Mouse (Mus musculus): Measurements from ENCODE around the gene Gdnf. TPM values are rescaled to one million over a fixed set of nuclear protein-coding genes. Genes with fewer than 3 reads are reported as not detected.

Gene Gdnf
- polyA plus RNA-seq, 1 experiment from 2014 or later = 2.2 TPM

GRCm38 (mm10) chr15:7815521-7815944 lies 4.9 kb downstream of the Gdnf start:
- Histone ChIP-seq H3K9ac (peak overlapping the region; percentile 39; the same call in 1 of the 2 replicates), H3K27me3 (replicated peaks) (peaks cover 46% of the 10 kb centered on the region), H3K4me2 (replicated peaks) (peak overlapping the region; percentile 89), H3K36me3 (no peaks in the 10 kb centered on the region), H3K27ac (peak overlapping the region; percentile 14; the same call in 1 of the 2 replicates), H3K9me3 (no peaks in the 10 kb centered on the region), H3K4me1 (replicated peaks) (peaks cover 21% of the 10 kb centered on the region), H3K4me3 (replicated peaks) (peak overlapping the region; percentile 33)
- no peak for ATAC-seq
- WGBS = 5% methylated on average over 36 of the region's 36 CpGs

- Histone ChIP-seq H3K9ac (no peak overlapping the region), H3K4me3 (replicated peaks) (no peak overlapping the region), H3K27ac (no peak overlapping the region), H3K9me3 (no peaks in the 10 kb centered on the region), H3K27me3 (replicated peaks) (no peaks in the 10 kb centered on the region), H3K4me2 (replicated peaks) (no peak overlapping the region), H3K36me3 (no peaks in the 10 kb centered on the region), H3K4me1 (replicated peaks) (peaks cover 5% of the 10 kb centered on the region; the same call in 1 of the 2 replicates)
- WGBS = 63% methylated on average over 6 of the region's 6 CpGs
- ATAC-seq = no peak
Observed at GRCm38 (mm10) chr15:7823886-7824285, 13.2 kb downstream of the Gdnf start.

GRCm38 (mm10) chr15:7825530-7825929 lies 14.9 kb downstream of the Gdnf start:
- Histone ChIP-seq H3K4me2 (replicated peaks) (no peak overlapping the region), H3K4me3 (replicated peaks) (no peak overlapping the region), H3K9ac (no peak overlapping the region), H3K9me3 (no peaks in the 10 kb centered on the region), H3K36me3 (no peaks in the 10 kb centered on the region), H3K27ac (no peak overlapping the region), H3K4me1 (replicated peaks) (peaks cover 5% of the 10 kb centered on the region; the same call in 1 of the 2 replicates), H3K27me3 (replicated peaks) (no peaks in the 10 kb centered on the region)
- ATAC-seq = peak; percentile 74
- 42% methylated on average over 6 of the region's 6 CpGs for WGBS

GRCm38 (mm10) chr15:7835404-7835803 lies 24.8 kb downstream of the Gdnf start:
- Histone ChIP-seq H3K4me3 (replicated peaks) (no peak overlapping the region), H3K27me3 (replicated peaks) (no peaks in the 10 kb centered on the region), H3K9me3 (no peaks in the 10 kb centered on the region), H3K4me1 (replicated peaks) (no peaks in the 10 kb centered on the region), H3K27ac (no peak overlapping the region), H3K9ac (no peak overlapping the region), H3K36me3 (no peaks in the 10 kb centered on the region), H3K4me2 (replicated peaks) (no peak overlapping the region)
- 83% methylated on average over 9 of the region's 9 CpGs for WGBS
- ATAC-seq = no peak

- no peaks in the 10 kb centered on the region for H3K4me1 ChIP-seq (replicated peaks)
- 62% methylated on average over 8 of the region's 8 CpGs for WGBS
- no peak overlapping the region for H3K4me2 ChIP-seq (replicated peaks)
- no peaks in the 10 kb centered on the region for H3K9me3 ChIP-seq
- no peak overlapping the region for H3K9ac ChIP-seq
- no peaks in the 10 kb centered on the region for H3K27me3 ChIP-seq (replicated peaks)
- H3K4me3 ChIP-seq (replicated peaks) = no peak overlapping the region
- no peak overlapping the region for H3K27ac ChIP-seq
- ATAC-seq = no peak
- no peaks in the 10 kb centered on the region for H3K36me3 ChIP-seq
Observed at GRCm38 (mm10) chr15:7838060-7838920, 27.6 kb downstream of the Gdnf start.

DNA sequence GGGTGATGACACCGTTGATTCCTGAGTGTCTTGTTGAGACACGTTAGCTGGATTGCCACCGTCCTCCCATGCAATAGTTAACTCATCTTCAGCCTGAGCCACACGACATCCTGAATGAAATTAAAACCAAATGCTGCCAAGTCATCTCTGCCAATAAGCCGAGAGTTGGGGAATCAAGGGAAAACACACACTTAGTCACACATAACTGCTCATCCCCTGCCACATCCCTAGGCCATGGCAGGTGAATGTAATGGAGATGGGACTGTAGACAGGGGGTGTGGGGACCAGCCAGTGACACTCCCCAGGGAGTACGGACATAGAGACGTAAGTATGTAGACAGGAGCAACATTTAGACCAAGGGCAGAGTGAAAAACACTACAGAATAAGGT lies 28.3 kb downstream of the Gdnf start:
- no peaks in the 10 kb centered on the region for H3K9me3 ChIP-seq
- no peak overlapping the region for H3K4me3 ChIP-seq (replicated peaks)
- H3K4me2 ChIP-seq (replicated peaks) = no peak overlapping the region
- H3K36me3 ChIP-seq = no peaks in the 10 kb centered on the region
- no peak overlapping the region for H3K9ac ChIP-seq
- H3K27me3 ChIP-seq (replicated peaks) = no peaks in the 10 kb centered on the region
- H3K4me1 ChIP-seq (replicated peaks) = no peaks in the 10 kb centered on the region
- H3K27ac ChIP-seq = 0 out of 2 replicates have a peak overlapping the region, but pooled peaks have one; percentile 6
- WGBS = 67% methylated on average over 7 of the region's 7 CpGs
- ATAC-seq = no peak

DNA sequence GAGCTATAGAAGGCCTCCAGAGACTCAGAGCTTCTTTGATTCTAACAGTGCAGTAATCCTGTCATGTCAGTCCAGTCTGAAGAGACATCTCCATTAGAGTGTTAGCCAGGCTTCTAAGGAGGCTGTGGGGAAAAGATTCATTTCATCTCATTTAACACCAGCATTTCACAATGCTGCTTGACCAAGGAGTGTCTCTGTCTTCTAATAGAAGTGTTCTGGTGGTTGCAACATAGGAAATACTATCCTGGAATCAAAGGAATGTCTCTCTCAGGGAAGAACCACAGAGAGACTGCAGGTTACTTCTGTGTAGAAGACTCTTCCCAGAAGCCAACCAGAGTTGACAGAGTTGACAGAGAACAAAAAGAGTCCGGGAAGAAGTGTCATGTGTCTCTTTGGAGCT lies 31.0 kb downstream of the Gdnf start:
- Histone ChIP-seq H3K27ac (no peak overlapping the region), H3K27me3 (replicated peaks) (no peaks in the 10 kb centered on the region), H3K4me3 (replicated peaks) (no peak overlapping the region), H3K4me1 (replicated peaks) (no peaks in the 10 kb centered on the region), H3K4me2 (replicated peaks) (no peak overlapping the region), H3K9ac (no peak overlapping the region), H3K36me3 (no peaks in the 10 kb centered on the region), H3K9me3 (no peaks in the 10 kb centered on the region)
- 76% methylated on average over 1 of the region's 1 CpGs for WGBS
- ATAC-seq = no peak

DNA sequence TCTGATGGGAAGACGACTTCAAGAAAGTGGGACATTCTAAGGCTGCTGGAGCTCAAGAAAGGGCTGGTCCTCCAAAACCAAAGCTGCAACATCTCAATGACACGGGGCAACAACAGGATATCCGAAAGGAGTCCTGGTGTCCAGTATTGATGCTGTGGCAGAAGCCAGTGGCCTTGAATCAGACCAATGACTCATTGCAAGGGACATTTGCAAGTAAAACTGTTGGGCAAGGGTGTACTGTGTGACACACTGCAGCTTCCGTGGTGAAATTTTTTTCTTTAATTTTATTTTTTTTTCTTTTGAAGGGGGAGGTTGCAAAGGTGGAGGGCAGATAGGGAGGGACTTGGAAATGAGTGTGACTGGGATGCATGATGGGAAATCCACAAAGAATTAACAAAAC lies 31.8 kb downstream of the Gdnf start:
- no peak for ATAC-seq

DNA sequence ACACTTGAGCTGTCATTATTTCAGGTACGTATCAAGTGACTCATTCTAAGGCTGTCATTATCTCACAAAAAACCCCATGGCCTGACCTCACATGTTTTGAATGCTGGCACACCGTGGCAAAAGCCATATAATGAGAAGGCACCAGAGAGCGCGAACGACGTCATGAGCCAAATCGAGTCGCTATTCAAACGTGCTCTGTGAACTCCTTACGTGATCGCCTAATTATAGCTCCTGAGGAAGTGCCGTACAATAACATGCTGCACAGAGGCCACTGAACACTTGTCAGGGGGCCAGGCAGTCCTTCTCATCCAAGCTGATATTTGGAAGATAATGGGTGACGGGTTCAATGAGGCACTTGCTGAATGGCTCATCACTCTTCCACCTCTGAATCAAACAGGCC lies 46.8 kb downstream of the Gdnf start:
- Histone ChIP-seq H3K4me1 (replicated peaks) (no peaks in the 10 kb centered on the region), H3K9me3 (no peaks in the 10 kb centered on the region), H3K4me3 (replicated peaks) (no peak overlapping the region), H3K27ac (no peak overlapping the region), H3K9ac (no peak overlapping the region), H3K4me2 (replicated peaks) (no peak overlapping the region), H3K27me3 (replicated peaks) (no peaks in the 10 kb centered on the region), H3K36me3 (no peaks in the 10 kb centered on the region)
- WGBS = 85% methylated on average over 13 of the region's 13 CpGs
- no peak for ATAC-seq

More for the DNA sequence above, 31.8 kb downstream of the Gdnf start:
- Histone ChIP-seq H3K36me3 (no peaks in the 10 kb centered on the region), H3K4me1 (replicated peaks) (no peaks in the 10 kb centered on the region), H3K4me2 (replicated peaks) (no peak overlapping the region), H3K9ac (no peak overlapping the region), H3K27me3 (replicated peaks) (no peaks in the 10 kb centered on the region), H3K27ac (no peak overlapping the region), H3K4me3 (replicated peaks) (no peak overlapping the region), H3K9me3 (no peaks in the 10 kb centered on the region)
- WGBS = 89% methylated on average over 4 of the region's 4 CpGs

- no peak overlapping the region for H3K4me2 ChIP-seq (replicated peaks)
- H3K27me3 ChIP-seq (replicated peaks) = no peaks in the 10 kb centered on the region
- no peaks in the 10 kb centered on the region for H3K4me1 ChIP-seq (replicated peaks)
- H3K27ac ChIP-seq = no peak overlapping the region
- no peaks in the 10 kb centered on the region for H3K9me3 ChIP-seq
- no peak overlapping the region for H3K9ac ChIP-seq
- 73% methylated on average over 5 of the region's 5 CpGs for WGBS
- no peak for ATAC-seq
- no peaks in the 10 kb centered on the region for H3K36me3 ChIP-seq
- no peak overlapping the region for H3K4me3 ChIP-seq (replicated peaks)
Observed at GRCm38 (mm10) chr15:7858841-7859240, 48.2 kb downstream of the Gdnf start.

DNA sequence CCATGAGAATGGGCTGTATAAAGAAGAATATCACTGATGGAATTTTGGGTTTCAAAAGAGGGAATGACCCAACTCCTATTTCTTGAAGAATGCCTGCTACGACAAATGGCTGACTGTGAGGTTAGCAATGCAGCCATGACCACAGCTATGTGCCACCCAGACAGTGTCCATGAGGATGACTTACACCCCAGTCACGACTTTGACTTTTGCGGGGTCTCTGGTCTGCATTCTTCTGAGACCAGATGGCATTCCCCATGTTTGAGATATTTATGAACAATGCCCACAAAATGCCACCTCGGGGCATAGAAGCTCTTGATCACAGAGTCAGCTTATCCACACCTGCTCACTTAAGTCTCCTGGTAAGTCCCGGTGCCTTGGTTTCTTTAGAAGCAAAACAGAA lies 52.2 kb downstream of the Gdnf start:
- ATAC-seq = no peak
- no peaks in the 10 kb centered on the region for H3K36me3 ChIP-seq
- H3K9ac ChIP-seq = no peak overlapping the region
- no peak overlapping the region for H3K4me3 ChIP-seq (replicated peaks)
- H3K27ac ChIP-seq = no peak overlapping the region
- WGBS = 89% methylated on average over 5 of the region's 5 CpGs
- H3K4me1 ChIP-seq (replicated peaks) = no peaks in the 10 kb centered on the region
- no peaks in the 10 kb centered on the region for H3K27me3 ChIP-seq (replicated peaks)
- no peaks in the 10 kb centered on the region for H3K9me3 ChIP-seq
- H3K4me2 ChIP-seq (replicated peaks) = no peak overlapping the region

GRCm38 (mm10) chr15:7863328-7863727 lies 52.7 kb downstream of the Gdnf start:
- Histone ChIP-seq H3K27ac (no peak overlapping the region), H3K4me2 (replicated peaks) (no peak overlapping the region), H3K9ac (no peak overlapping the region), H3K27me3 (replicated peaks) (no peaks in the 10 kb centered on the region), H3K4me1 (replicated peaks) (no peaks in the 10 kb centered on the region), H3K9me3 (no peaks in the 10 kb centered on the region), H3K36me3 (no peaks in the 10 kb centered on the region), H3K4me3 (replicated peaks) (no peak overlapping the region)
- 67% methylated on average over 5 of the region's 5 CpGs for WGBS
- no peak for ATAC-seq

- ATAC-seq = no peak
- Histone ChIP-seq H3K9ac (no peak overlapping the region), H3K36me3 (no peaks in the 10 kb centered on the region), H3K27me3 (replicated peaks) (no peaks in the 10 kb centered on the region), H3K4me1 (replicated peaks) (no peaks in the 10 kb centered on the region), H3K9me3 (no peaks in the 10 kb centered on the region), H3K4me3 (replicated peaks) (no peak overlapping the region), H3K4me2 (replicated peaks) (no peak overlapping the region), H3K27ac (no peak overlapping the region)
- WGBS = 93% methylated on average over 3 of the region's 3 CpGs
Observed at GRCm38 (mm10) chr15:7865305-7865704, 54.7 kb downstream of the Gdnf start.

Measured in intestine, embryonic 15.5 days (tissue).